Mouse (Mus musculus) hindbrain, embryonic 12.5 days (tissue): ENCODE data around the gene Tubgcp3. TPM values are rescaled to one million over a fixed set of nuclear protein-coding genes. Genes with fewer than 3 reads are reported as not detected.

Source experiments
- ATAC-seq: fragments of 200-750 bp; cut with Nextera tagmentation; 2 replicates; pipeline ENCODE4 v1.8.0; 2017; ENCODE audit warnings: moderate TSS enrichment; ENCODE audit not compliant: low FRiP score
- H3K27ac ChIP-seq: fragments of 300-500 bp; sonication (generic); 2 replicates; pipeline ENCODE4 v1.5.1; 2016; ENCODE audit warnings: mild to moderate bottlenecking
- H3K27me3 ChIP-seq: fragments of 300-500 bp; sonication (generic); 2 replicates; pipeline ENCODE4 v1.6.1; 2016; ENCODE audit warnings: mild to moderate bottlenecking
- H3K36me3 ChIP-seq: fragments of 300-500 bp; sonication (generic); 2 replicates; pipeline ENCODE4 v1.6.1; 2016; ENCODE audit warnings: mild to moderate bottlenecking
- H3K4me1 ChIP-seq: fragments of 300-500 bp; sonication (generic); 2 replicates; pipeline ENCODE4 v1.6.1; 2016
- H3K4me2 ChIP-seq: fragments of 300-500 bp; sonication (generic); replicated peaks from 2 replicates; pipeline ENCODE4 v1.6.1; 2016; ENCODE audit warnings: mild to moderate bottlenecking
- H3K4me3 ChIP-seq: fragments of 300-500 bp; sonication (generic); 2 replicates; pipeline ENCODE4 v1.5.1; 2016; ENCODE audit warnings: mild to moderate bottlenecking
- H3K9ac ChIP-seq: fragments of 300-500 bp; sonication (generic); 2 replicates; pipeline ENCODE4 v1.6.1; 2016; ENCODE audit warnings: mild to moderate bottlenecking, moderate library complexity
- H3K9me3 ChIP-seq: fragments of 300-500 bp; sonication (generic); replicated peaks from 2 replicates; pipeline ENCODE4 v1.6.1; 2016; ENCODE audit warnings: mild to moderate bottlenecking
- WGBS: fragments of 180-500 bp; shearing (Covaris S2); methylation state at CpG from one replicate; pipeline ENCODE4 v1.1.7; 2016; 5-methylcytosine and 5-hydroxymethylcytosine counted together
- polyA plus RNA-seq: library from polyadenylated mRNA; unstranded; fragments of >200 nt; fragmentation: Nextera tagmentation; extraction: Ambion mirVana; gene quantifications from 2 replicates; pipeline ENCODE4 v1.2.1, GENCODE M21; 2016

The Tubgcp3 gene
- 49.1 and 52.8 TPM in 2 replicates for polyA plus RNA-seq

DNA sequence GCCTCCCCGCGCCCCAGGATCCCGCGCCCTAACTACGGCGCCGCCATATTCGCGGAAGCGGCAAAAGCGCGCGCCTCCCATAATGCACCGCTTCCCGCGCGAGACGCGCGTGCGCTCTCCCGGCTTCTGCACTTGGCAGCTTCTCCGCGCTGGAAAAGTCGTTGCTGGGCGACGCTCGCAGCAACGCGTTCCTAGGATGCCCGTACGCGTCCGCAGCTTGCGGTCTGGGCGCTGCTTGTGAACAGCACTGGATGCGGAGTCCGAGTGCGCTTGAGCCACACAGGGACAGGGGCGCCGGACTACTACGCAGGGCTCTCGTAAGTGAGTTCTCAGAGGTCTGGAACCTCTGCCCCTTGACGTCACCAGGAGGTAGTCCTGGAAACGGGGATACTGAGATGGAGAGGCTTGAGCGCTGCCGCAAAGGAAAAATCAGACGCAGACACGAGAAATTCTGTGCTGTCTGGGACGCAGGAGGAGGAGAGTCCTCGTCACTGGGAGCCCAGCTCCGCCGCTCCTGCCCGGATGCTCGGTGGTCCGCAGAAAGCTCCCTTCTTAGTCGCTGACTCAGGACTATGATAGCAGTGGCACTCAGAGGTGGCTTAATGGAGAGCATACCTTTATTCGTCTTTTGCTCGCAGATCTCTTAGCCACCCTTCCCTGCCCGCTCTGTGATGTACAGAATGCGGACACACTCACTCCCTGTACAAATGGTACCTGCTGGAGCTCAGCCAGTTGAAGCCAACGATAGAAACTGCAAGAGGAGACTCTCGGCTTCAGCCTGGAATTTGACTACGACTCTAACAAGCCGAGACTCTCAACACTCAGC is at the start of gene Tubgcp3:
Tubgcp3 (minus strand) TSS at position 193 of the 826 bp plus-strand sequence.
- H3K9me3 ChIP-seq, result no peaks in the 10 kb centered on the region
- WGBS, result under 1% methylated on average over 65 of the region's 65 CpGs
- H3K27me3 ChIP-seq, result peaks cover 13% of the 10 kb centered on the region; the same call in 1 of the 2 replicates
- H3K27ac ChIP-seq, result peak within 1 kb of the TSS; percentile 74
- H3K9ac ChIP-seq, result peak within 1 kb of the TSS; percentile 93
- H3K4me3 ChIP-seq, result peak within 1 kb of the TSS; percentile 93
- H3K36me3 ChIP-seq, result no peaks in the 10 kb centered on the region
- peak within 1 kb of the TSS; percentile 89 for H3K4me2 ChIP-seq
- H3K4me1 ChIP-seq, result peaks cover 14% of the 10 kb centered on the region
- peak; percentile 95 for ATAC-seq

DNA sequence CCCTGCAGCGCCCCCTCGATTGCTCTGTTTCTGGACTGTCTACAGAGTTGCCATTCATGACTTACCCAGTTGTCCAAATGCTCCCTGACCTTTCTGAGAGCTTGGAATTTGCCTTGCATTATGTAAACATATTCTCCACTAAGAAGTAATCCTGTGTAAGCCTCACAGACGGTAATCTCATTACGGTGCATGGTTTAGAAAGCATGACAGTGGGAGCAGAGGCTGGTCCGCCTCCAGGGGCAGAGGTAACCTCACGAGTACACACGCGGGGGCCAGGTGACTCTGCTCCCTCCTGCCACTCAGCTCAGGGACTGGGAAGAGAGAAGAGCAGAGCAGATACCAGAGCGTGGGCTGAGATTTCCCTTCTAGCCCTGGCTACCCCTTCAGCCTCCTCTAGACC is 47.0 kb upstream of the Tubgcp3 start:
- Histone ChIP-seq H3K36me3 (no peaks in the 10 kb centered on the region), H3K27me3 (peaks cover 3% of the 10 kb centered on the region; the same call in 1 of the 2 replicates), H3K4me3 (no peak overlapping the region), H3K4me1 (peaks cover 17% of the 10 kb centered on the region), H3K9ac (no peak overlapping the region), H3K9me3 (no peaks in the 10 kb centered on the region), H3K4me2 (no peak overlapping the region), H3K27ac (no peak overlapping the region)
- no peak for ATAC-seq
- 70% methylated on average over 9 of the region's 9 CpGs for WGBS

GRCm38 (mm10) chr8:12715861-12716585 is 44.0 kb upstream of the Tubgcp3 start:
- WGBS, result 85% methylated on average over 18 of the region's 18 CpGs
- H3K4me2 ChIP-seq, result no peak overlapping the region
- peaks cover 14% of the 10 kb centered on the region for H3K4me1 ChIP-seq
- H3K36me3 ChIP-seq, result no peaks in the 10 kb centered on the region
- H3K9ac ChIP-seq, result no peak overlapping the region
- H3K27me3 ChIP-seq, result peaks cover under 1% of the 10 kb centered on the region; the same call in 1 of the 2 replicates
- ATAC-seq, result no peak
- no peak overlapping the region for H3K4me3 ChIP-seq
- H3K27ac ChIP-seq, result no peak overlapping the region
- no peaks in the 10 kb centered on the region for H3K9me3 ChIP-seq

- Histone ChIP-seq H3K9ac (no peak overlapping the region), H3K4me1 (0 out of 2 replicates have a peak, but pooled peaks cover 5% of the 10 kb centered on the region), H3K36me3 (no peaks in the 10 kb centered on the region), H3K4me3 (no peak overlapping the region), H3K27me3 (no peaks in the 10 kb centered on the region), H3K4me2 (no peak overlapping the region), H3K9me3 (no peaks in the 10 kb centered on the region), H3K27ac (no peak overlapping the region)
- WGBS, result 82% methylated on average over 7 of the region's 7 CpGs
- ATAC-seq, result no peak
Measured at GRCm38 (mm10) chr8:12711623-12712022, 39.6 kb upstream of the Tubgcp3 start.

DNA sequence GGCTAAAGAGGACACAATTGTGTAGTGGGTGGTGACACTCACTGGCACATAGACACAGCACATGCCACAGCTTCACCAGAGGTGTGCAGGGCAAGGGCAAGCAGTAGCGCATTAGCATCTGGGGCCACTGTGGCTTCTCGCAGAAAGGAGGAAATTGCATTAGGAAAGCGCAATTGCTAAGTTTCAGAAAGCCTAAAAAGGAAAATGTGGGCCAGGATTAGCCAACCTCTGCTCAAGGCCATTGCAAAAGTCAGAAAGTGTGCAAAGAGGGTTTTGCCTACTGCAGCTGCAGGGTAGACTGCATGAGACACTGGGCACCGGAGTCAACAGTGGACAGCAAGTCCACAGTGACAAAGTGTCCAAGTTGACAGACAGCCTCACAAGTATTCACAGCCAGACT is 31.5 kb upstream of the Tubgcp3 start:
- Histone ChIP-seq H3K9me3 (no peaks in the 10 kb centered on the region), H3K9ac (no peak overlapping the region), H3K36me3 (no peaks in the 10 kb centered on the region), H3K4me3 (no peak overlapping the region), H3K4me1 (no peaks in the 10 kb centered on the region), H3K4me2 (no peak overlapping the region), H3K27me3 (peaks cover 3% of the 10 kb centered on the region; the same call in 1 of the 2 replicates), H3K27ac (no peak overlapping the region)
- no peak for ATAC-seq
- WGBS, result 92% methylated on average over 4 of the region's 4 CpGs

DNA sequence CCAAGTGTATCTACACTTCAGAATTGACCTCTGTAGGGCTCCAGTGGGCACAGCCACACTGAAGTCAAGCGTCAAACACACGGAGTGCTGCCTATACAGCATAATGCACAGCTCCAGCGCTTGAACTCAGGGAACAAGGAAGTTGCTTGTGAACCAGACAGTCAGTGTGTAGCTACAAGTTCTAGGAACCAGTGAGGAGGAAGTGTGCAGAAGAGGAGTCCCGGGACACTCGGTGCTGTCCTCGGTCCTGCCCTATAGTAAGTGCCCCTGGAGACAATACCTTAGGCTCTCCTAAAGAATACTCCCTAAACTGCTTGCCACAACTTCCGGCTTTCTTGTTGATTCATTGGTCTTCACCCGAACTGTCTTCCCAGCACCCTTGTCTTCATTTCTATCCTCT is 30.2 kb upstream of the Tubgcp3 start:
- no peak for ATAC-seq
- Histone ChIP-seq H3K36me3 (no peaks in the 10 kb centered on the region), H3K4me2 (no peak overlapping the region), H3K27ac (no peak overlapping the region), H3K9me3 (no peaks in the 10 kb centered on the region), H3K9ac (no peak overlapping the region), H3K27me3 (peaks cover 3% of the 10 kb centered on the region; the same call in 1 of the 2 replicates), H3K4me3 (no peak overlapping the region), H3K4me1 (no peaks in the 10 kb centered on the region)
- 53% methylated on average over 8 of the region's 8 CpGs for WGBS

- H3K36me3 ChIP-seq, result no peaks in the 10 kb centered on the region
- peaks cover 3% of the 10 kb centered on the region; the same call in 1 of the 2 replicates for H3K27me3 ChIP-seq
- H3K27ac ChIP-seq, result no peak overlapping the region
- no peaks in the 10 kb centered on the region for H3K4me1 ChIP-seq
- no peaks in the 10 kb centered on the region for H3K9me3 ChIP-seq
- no peak for ATAC-seq
- no peak overlapping the region for H3K4me3 ChIP-seq
- no peak overlapping the region for H3K9ac ChIP-seq
- 42% methylated on average over 3 of the region's 3 CpGs for whole genome bisulfite sequencing
- H3K4me2 ChIP-seq, result no peak overlapping the region
Measured at GRCm38 (mm10) chr8:12698660-12699277, 26.7 kb upstream of the Tubgcp3 start.

- 61% methylated on average over 7 of the region's 7 CpGs for WGBS
- H3K9ac ChIP-seq, result no peak overlapping the region
- H3K4me1 ChIP-seq, result no peaks in the 10 kb centered on the region
- H3K27ac ChIP-seq, result no peak overlapping the region
- no peaks in the 10 kb centered on the region for H3K36me3 ChIP-seq
- no peaks in the 10 kb centered on the region for H3K9me3 ChIP-seq
- no peak overlapping the region for H3K4me3 ChIP-seq
- no peak overlapping the region for H3K4me2 ChIP-seq
- ATAC-seq, result no peak
- no peaks in the 10 kb centered on the region for H3K27me3 ChIP-seq
Measured at GRCm38 (mm10) chr8:12688851-12689250, 16.8 kb upstream of the Tubgcp3 start.

- no peak overlapping the region for H3K4me2 ChIP-seq
- peak; percentile 54; the same call in 1 of the 2 replicates for ATAC-seq
- H3K36me3 ChIP-seq, result no peaks in the 10 kb centered on the region
- H3K4me1 ChIP-seq, result peaks cover 6% of the 10 kb centered on the region
- H3K27ac ChIP-seq, result no peak overlapping the region
- no peaks in the 10 kb centered on the region for H3K9me3 ChIP-seq
- H3K9ac ChIP-seq, result no peak overlapping the region
- H3K27me3 ChIP-seq, result peaks cover 21% of the 10 kb centered on the region; the same call in 1 of the 2 replicates
- WGBS, result 4% methylated on average over 7 of the region's 7 CpGs
- no peak overlapping the region for H3K4me3 ChIP-seq
Measured at GRCm38 (mm10) chr8:12677529-12677928, 5.5 kb upstream of the Tubgcp3 start.

DNA sequence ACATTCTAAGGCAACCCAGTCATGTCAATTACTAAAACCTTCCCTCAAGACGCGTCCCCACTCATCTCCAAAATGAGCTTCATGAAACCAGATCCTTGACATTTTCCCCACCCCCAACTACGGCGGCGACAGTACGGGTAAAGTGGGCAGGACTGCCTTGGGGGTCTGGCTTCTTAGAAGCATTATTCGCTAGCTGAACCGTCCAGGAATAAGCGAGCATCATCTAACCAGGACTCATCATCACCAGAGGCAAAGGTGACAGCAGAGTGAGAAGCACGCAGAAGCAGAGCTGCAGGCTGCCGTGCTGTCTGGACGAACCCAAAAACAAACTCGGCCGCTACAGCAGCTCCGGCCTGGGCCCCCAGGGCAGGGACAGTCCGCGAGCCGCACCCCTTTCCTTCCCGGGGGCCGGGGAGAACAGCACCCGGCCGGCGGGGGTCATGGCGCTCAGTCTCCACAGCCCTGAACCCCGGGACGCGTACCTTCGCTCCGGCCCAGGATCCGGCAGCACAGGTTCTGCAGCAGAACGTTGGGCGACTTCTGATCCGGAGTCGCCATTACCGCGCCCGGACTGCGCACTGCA is 484 bp downstream of the Tubgcp3 start:
- no peak; the same call in 1 of the 2 replicates for ATAC-seq
- H3K9me3 ChIP-seq, result no peaks in the 10 kb centered on the region
- peaks cover 11% of the 10 kb centered on the region; the same call in 1 of the 2 replicates for H3K27me3 ChIP-seq
- under 1% methylated on average over 36 of the region's 38 CpGs for WGBS
- H3K27ac ChIP-seq, result peak overlapping the region; percentile 74
- H3K4me2 ChIP-seq, result peak overlapping the region; percentile 89
- no peaks in the 10 kb centered on the region for H3K36me3 ChIP-seq
- peak overlapping the region; percentile 93 for H3K4me3 ChIP-seq
- peaks cover 14% of the 10 kb centered on the region for H3K4me1 ChIP-seq
- H3K9ac ChIP-seq, result peak overlapping the region; percentile 93

DNA sequence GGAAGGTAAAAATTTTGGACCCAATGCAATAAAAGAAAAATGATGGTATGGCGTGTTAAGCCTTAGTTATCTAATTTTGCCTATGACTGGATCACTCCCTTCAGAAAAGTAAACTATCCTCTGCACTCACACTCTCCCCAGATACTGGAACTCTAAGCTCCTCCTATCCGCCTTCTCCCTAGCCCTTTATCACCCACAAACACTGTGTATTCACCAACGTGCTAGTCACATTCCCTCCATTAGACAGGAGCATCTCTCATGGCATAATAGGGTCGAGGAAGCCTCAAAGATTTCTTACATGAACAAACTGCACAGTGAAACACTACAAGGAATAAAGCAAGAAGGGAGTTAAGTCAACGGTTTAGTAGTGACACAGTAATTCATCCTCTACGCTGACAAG is 1.1 kb downstream of the Tubgcp3 start:
- peaks cover 14% of the 10 kb centered on the region for H3K4me1 ChIP-seq
- H3K27ac ChIP-seq, result no peak overlapping the region
- H3K9me3 ChIP-seq, result no peaks in the 10 kb centered on the region
- no peaks in the 10 kb centered on the region for H3K36me3 ChIP-seq
- peak overlapping the region; percentile 89 for H3K4me2 ChIP-seq
- WGBS, result 40% methylated on average over 6 of the region's 6 CpGs
- H3K27me3 ChIP-seq, result peaks cover 7% of the 10 kb centered on the region; the same call in 1 of the 2 replicates
- no peak for ATAC-seq
- peak overlapping the region; percentile 93 for H3K4me3 ChIP-seq
- peak overlapping the region; percentile 93; the same call in 1 of the 2 replicates for H3K9ac ChIP-seq
